Mouse (Mus musculus) C2C12 (cell line): ENCODE measurements around the gene Paqr7.

ENCODE experiments used
- CTCF ChIP-seq: IDR thresholded peaks from one replicate; pipeline ENCODE4 v1.5.1; 2011; ENCODE audit not compliant: control insufficient read depth, insufficient read depth, insufficient read length
- MAX ChIP-seq: IDR thresholded peaks from one replicate; pipeline ENCODE4 v1.6.1; 2011; ENCODE audit warnings: mild to moderate bottlenecking, control low read depth

DNA sequence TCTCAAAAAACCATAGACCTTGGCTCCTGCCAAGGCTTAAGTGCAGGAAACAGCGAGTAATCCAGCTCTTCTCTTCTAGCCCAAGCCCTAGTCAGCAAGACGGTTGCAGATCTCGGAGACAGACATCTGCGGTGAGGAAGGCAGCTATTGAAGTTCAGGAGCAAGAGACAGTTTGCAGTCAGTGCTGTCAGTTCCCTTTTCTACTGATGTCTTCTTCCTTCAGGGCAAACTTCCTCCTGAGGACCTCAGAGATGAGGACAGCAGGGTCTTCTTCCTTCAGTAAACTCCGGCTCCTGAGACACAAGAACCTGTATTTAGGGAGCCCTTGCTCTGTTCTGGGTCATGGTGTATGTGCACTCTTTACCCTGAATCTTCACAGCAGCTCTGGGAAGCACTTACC is 29.7 kb downstream of the Paqr7 start:
- TF ChIP-seq MAX = no peak
- no peak for TF ChIP-seq CTCF
